Mouse (Mus musculus) E14TG2a.4 (cell line): ENCODE measurements around the gene Ralb.

Experiments used
- CTCF ChIP-seq: conservative IDR thresholded peaks from 2 replicates; pipeline ENCODE4 v1.5.1; 2014; ENCODE audit warnings: low read length
- NANOG ChIP-seq: IDR thresholded peaks from 2 replicates; pipeline ENCODE4 v1.6.1; 2014; ENCODE audit warnings: borderline replicate concordance, low read length, mixed read lengths

DNA sequence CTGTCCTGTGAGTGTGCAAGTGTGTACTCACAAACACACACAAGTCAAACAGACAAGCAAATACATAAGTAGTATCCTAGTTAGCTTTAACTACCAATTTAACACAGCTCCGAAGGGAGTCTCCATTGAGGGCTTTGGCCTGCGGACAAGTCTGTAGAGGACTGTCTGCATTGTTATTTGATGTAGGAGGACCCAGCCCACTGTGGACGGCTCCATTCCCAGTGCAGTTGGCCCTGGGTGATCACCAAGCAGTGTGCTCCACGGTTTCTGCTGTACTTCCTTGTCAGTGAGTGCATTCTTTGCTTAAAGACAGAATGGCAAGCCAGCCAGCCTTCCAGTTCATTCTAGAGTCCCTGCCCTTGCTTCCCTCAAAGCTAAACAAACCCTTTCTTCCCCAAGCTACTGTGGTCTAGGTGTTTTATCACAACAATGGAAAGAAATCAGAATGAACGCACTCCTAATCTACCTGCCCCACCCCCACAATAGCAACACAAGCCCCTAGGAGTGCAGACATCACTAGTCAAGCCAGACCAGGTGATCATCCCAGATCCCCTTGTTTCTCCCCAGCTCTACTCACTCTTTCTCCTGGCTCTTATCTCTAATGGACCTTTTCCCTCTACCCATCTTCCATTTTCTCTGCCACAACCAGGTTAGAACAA is 7.1 kb downstream of the Ralb start:
- TF ChIP-seq CTCF (no peak), NANOG (peak; percentile 85)
